Mouse (Mus musculus) midbrain, embryonic 11.5 days (tissue): ENCODE measurements at regions not wholly inside any gene's neighbourhood (a gene's known extent, or its start where the extent isn't known, plus 50 kb on each side); places are given as distances from the start of the nearest gene placed in this dataset.

ENCODE experiments used
- ATAC-seq: fragments of 200-750 bp; cut with Nextera tagmentation; 2 replicates; pipeline ENCODE4 v1.8.0; 2017; ENCODE audit warnings: moderate TSS enrichment, moderate library complexity; ENCODE audit not compliant: low FRiP score
- DNase-seq: peaks from one replicate; pipeline ENCODE4 v3.0.0; 2015; ENCODE audit warnings: low spot score; ENCODE audit errors: missing footprints
- H3K27ac ChIP-seq: fragments of 300-500 bp; sonication (generic); 2 replicates; pipeline ENCODE4 v1.5.1; 2014; ENCODE audit warnings: low read depth, low read length
- H3K27me3 ChIP-seq: fragments of 300-500 bp; sonication (generic); 2 replicates; pipeline ENCODE4 v1.6.1; 2014; ENCODE audit warnings: mild to moderate bottlenecking, low read length, moderate library complexity, mixed read lengths; ENCODE audit not compliant: control insufficient read depth, insufficient read depth
- H3K36me3 ChIP-seq: fragments of 300-500 bp; sonication (generic); 2 replicates; pipeline ENCODE4 v1.6.1; 2014; ENCODE audit warnings: mild to moderate bottlenecking, low read length, moderate library complexity, mixed read lengths; ENCODE audit not compliant: control insufficient read depth, insufficient read depth
- H3K4me1 ChIP-seq: fragments of 300-500 bp; sonication (generic); 2 replicates; pipeline ENCODE4 v1.6.1; 2014; ENCODE audit warnings: low read length; ENCODE audit not compliant: control insufficient read depth, insufficient read depth
- H3K4me2 ChIP-seq: fragments of 300-500 bp; sonication (generic); 2 replicates; pipeline ENCODE4 v1.6.1; 2014; ENCODE audit warnings: mild to moderate bottlenecking, moderate library complexity
- H3K4me3 ChIP-seq: fragments of 300-500 bp; sonication (generic); 2 replicates; pipeline ENCODE4 v1.5.1; 2014; ENCODE audit warnings: low read depth, low read length
- H3K9ac ChIP-seq: fragments of 300-500 bp; sonication (generic); 2 replicates; pipeline ENCODE4 v1.6.1; 2014; ENCODE audit warnings: low read length
- H3K9me3 ChIP-seq: fragments of 300-500 bp; sonication (generic); 2 replicates; pipeline ENCODE4 v1.6.1; 2016; ENCODE audit warnings: low read length; ENCODE audit not compliant: control insufficient read depth
- WGBS: fragments of 180-500 bp; shearing (Covaris S2); extraction: QIAGEN DNeasy Blood & Tissue Kit; methylation state at CpG from one replicate; pipeline ENCODE4 v1.1.7; 2014; 5-methylcytosine and 5-hydroxymethylcytosine counted together

GRCm38 (mm10) chr13:5714793-5715192 is 146.5 kb upstream of the Klf6 start:
- H3K27me3 ChIP-seq = no peaks in the 10 kb centered on the region
- H3K36me3 ChIP-seq = no peaks in the 10 kb centered on the region
- no peak overlapping the region for H3K9ac ChIP-seq
- DNase-seq (peak; percentile 54), ATAC-seq (no peak)
- no peaks in the 10 kb centered on the region for H3K9me3 ChIP-seq
- no peak overlapping the region for H3K27ac ChIP-seq
- H3K4me2 ChIP-seq = no peak overlapping the region
- no peak overlapping the region for H3K4me3 ChIP-seq
- no peaks in the 10 kb centered on the region for H3K4me1 ChIP-seq

GRCm38 (mm10) chr13:5716749-5717148 is 144.5 kb upstream of the Klf6 start:
- 87% methylated on average over 3 of the region's 3 CpGs for WGBS
- Histone ChIP-seq H3K4me3 (no peak overlapping the region), H3K9ac (no peak overlapping the region), H3K4me1 (no peaks in the 10 kb centered on the region), H3K36me3 (no peaks in the 10 kb centered on the region), H3K4me2 (no peak overlapping the region), H3K27ac (no peak overlapping the region), H3K9me3 (no peaks in the 10 kb centered on the region), H3K27me3 (no peaks in the 10 kb centered on the region)
- DNase-seq (no peak), ATAC-seq (no peak)

GRCm38 (mm10) chr13:5723319-5723718 is 138.0 kb upstream of the Klf6 start:
- DNase-seq = peak; percentile 28
- no peak overlapping the region for H3K4me2 ChIP-seq
- H3K27ac ChIP-seq = no peak overlapping the region
- WGBS = 92% methylated on average over 2 of the region's 2 CpGs
- H3K9ac ChIP-seq = no peak overlapping the region
- H3K27me3 ChIP-seq = no peaks in the 10 kb centered on the region
- no peak for ATAC-seq
- H3K4me1 ChIP-seq = no peaks in the 10 kb centered on the region
- no peaks in the 10 kb centered on the region for H3K9me3 ChIP-seq
- H3K4me3 ChIP-seq = no peak overlapping the region
- H3K36me3 ChIP-seq = no peaks in the 10 kb centered on the region

- no peaks in the 10 kb centered on the region for H3K9me3 ChIP-seq
- 55% methylated on average over 1 of the region's 1 CpGs for WGBS
- no peaks in the 10 kb centered on the region for H3K36me3 ChIP-seq
- H3K27ac ChIP-seq = no peak overlapping the region
- H3K4me2 ChIP-seq = no peak overlapping the region
- H3K27me3 ChIP-seq = no peaks in the 10 kb centered on the region
- ATAC-seq (no peak), DNase-seq (peak; percentile 76)
- H3K4me3 ChIP-seq = no peak overlapping the region
- H3K9ac ChIP-seq = no peak overlapping the region
- H3K4me1 ChIP-seq = peaks cover 7% of the 10 kb centered on the region
Measured at GRCm38 (mm10) chr13:5724364-5724763, 136.9 kb upstream of the Klf6 start.

- DNase-seq = peak; percentile 44
- H3K27me3 ChIP-seq = no peaks in the 10 kb centered on the region
- H3K9ac ChIP-seq = no peak overlapping the region
- 85% methylated on average over 4 of the region's 4 CpGs for whole genome bisulfite sequencing
- H3K4me1 ChIP-seq = peaks cover 11% of the 10 kb centered on the region
- H3K9me3 ChIP-seq = no peaks in the 10 kb centered on the region
- ATAC-seq = no peak
- H3K36me3 ChIP-seq = no peaks in the 10 kb centered on the region
- no peak overlapping the region for H3K27ac ChIP-seq
- H3K4me2 ChIP-seq = no peak overlapping the region
- no peak overlapping the region for H3K4me3 ChIP-seq
Measured at GRCm38 (mm10) chr13:5725984-5726383, 135.3 kb upstream of the Klf6 start.

- Histone ChIP-seq H3K9me3 (no peaks in the 10 kb centered on the region), H3K4me2 (no peak overlapping the region), H3K27me3 (no peaks in the 10 kb centered on the region), H3K4me3 (no peak overlapping the region), H3K9ac (no peak overlapping the region), H3K27ac (no peak overlapping the region), H3K4me1 (peaks cover 11% of the 10 kb centered on the region), H3K36me3 (no peaks in the 10 kb centered on the region)
- 91% methylated on average over 1 of the region's 1 CpGs for WGBS
- no peak for DNase-seq
- ATAC-seq = no peak
Measured at GRCm38 (mm10) chr13:5726446-5726845, 134.8 kb upstream of the Klf6 start.

GRCm38 (mm10) chr13:5728172-5728571 is 133.1 kb upstream of the Klf6 start:
- Histone ChIP-seq H3K36me3 (no peaks in the 10 kb centered on the region), H3K9me3 (no peaks in the 10 kb centered on the region), H3K27me3 (no peaks in the 10 kb centered on the region), H3K27ac (no peak overlapping the region), H3K4me2 (no peak overlapping the region), H3K4me1 (peaks cover 11% of the 10 kb centered on the region), H3K4me3 (no peak overlapping the region), H3K9ac (no peak overlapping the region)
- WGBS = 88% methylated on average over 2 of the region's 2 CpGs
- no peak for DNase-seq
- no peak for ATAC-seq

- H3K27me3 ChIP-seq = no peaks in the 10 kb centered on the region
- no peak overlapping the region for H3K4me3 ChIP-seq
- H3K4me2 ChIP-seq = no peak overlapping the region
- no peak overlapping the region for H3K9ac ChIP-seq
- H3K27ac ChIP-seq = no peak overlapping the region; the same call in 1 of the 2 replicates
- ATAC-seq (peak; percentile 87), DNase-seq (peak; percentile 90)
- H3K9me3 ChIP-seq = no peaks in the 10 kb centered on the region
- WGBS = 18% methylated on average over 1 of the region's 1 CpGs
- H3K36me3 ChIP-seq = no peaks in the 10 kb centered on the region
- H3K4me1 ChIP-seq = peaks cover 11% of the 10 kb centered on the region
Measured at GRCm38 (mm10) chr13:5728808-5729207, 132.5 kb upstream of the Klf6 start.

GRCm38 (mm10) chr13:5729426-5730068 is 131.7 kb upstream of the Klf6 start:
- peak; percentile 51 for ATAC-seq
- Histone ChIP-seq H3K4me3 (no peak overlapping the region), H3K4me1 (peaks cover 11% of the 10 kb centered on the region), H3K36me3 (no peaks in the 10 kb centered on the region), H3K9ac (no peak overlapping the region), H3K27me3 (no peaks in the 10 kb centered on the region), H3K4me2 (no peak overlapping the region), H3K27ac (no peak overlapping the region), H3K9me3 (no peaks in the 10 kb centered on the region)
- 65% methylated on average over 6 of the region's 6 CpGs for WGBS
- DNase-seq = peak; percentile 75
